Comparison of ENCODE assay signal across 29 mouse cellular contexts in the genomic region with DNA sequence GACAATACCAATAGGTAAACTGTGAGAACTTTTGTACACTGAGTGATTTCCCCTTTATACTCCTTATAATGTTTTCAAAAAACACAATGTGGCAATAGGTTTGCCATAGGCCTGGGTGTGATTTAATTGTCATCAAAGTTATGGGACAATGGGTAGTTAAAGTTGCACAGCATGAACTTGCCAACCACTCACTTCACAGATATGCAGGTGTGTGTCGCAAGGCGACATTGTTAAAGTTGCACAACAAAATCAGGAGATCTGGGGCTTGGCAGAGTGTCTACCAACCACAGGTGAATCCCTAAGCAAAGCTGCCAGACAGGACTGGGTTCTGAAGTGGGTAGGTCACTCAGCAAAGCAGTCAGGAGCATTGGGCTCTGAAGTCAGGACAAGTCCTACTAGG. TPM values are rescaled to one million over a fixed set of nuclear protein-coding genes. Genes with fewer than 3 reads are reported as not detected.
DNase-seq lines count a peak whose midpoint lies in the region; ATAC-seq lines count a peak whose summit lies in the region.
"Had no signal": no experiment of that assay in that cellular context is flagged by ENCODE, and none has a peak within 500 bp of the region (broad histone marks: within the 10 kb centered on the region; RNA-seq: fewer than 3 reads in every experiment).

No protein-coding gene starts in this region.

- peak; percentile 8; the same call in 1 of the 2 replicates for ATAC-seq in granulocyte monocyte progenitor cell, adult 5-6 weeks (replicated peaks; ENCODE audit: poor library complexity, severe bottlenecking)
- no peak for ATAC-seq in forebrain, embryonic 15.5 days (replicated peaks)
- ATAC-seq: activated CD4-positive, CD25-positive, alpha-beta regulatory T cell, adult 4 months; CD4-positive, CD25-positive, alpha-beta regulatory T cell, adult 4 months; forebrain, embryonic 14.5 days; Patski had no signal

- H3K9ac ChIP-seq in forebrain, embryonic 15.5 days (replicated peaks) = no peak overlapping the region
- H3K9ac ChIP-seq: embryonic facial prominence, embryonic 12.5 days; forebrain, embryonic 12.5 days had no signal

- no peaks in the 10 kb centered on the region for H3K36me3 ChIP-seq in forebrain, embryonic 15.5 days
- H3K36me3 ChIP-seq: embryonic facial prominence, embryonic 10.5 days; embryonic facial prominence, embryonic 12.5 days; forebrain, embryonic 10.5 days; forebrain, embryonic 12.5 days; G1E had no signal

- no peaks in the 10 kb centered on the region for H3K9me3 ChIP-seq in forebrain, embryonic 15.5 days
- H3K9me3 ChIP-seq: embryonic facial prominence, embryonic 10.5 days; embryonic facial prominence, embryonic 12.5 days; forebrain, embryonic 10.5 days; forebrain, embryonic 12.5 days; G1E had no signal

- DNase-seq in heart, adult 11 months = peak; percentile 69
- DNase-seq in heart, postnatal 4 days = no peak
- peak; percentile 2 to 3 for DNase-seq in lung, adult 18-20 months
- no peak for DNase-seq in lung, postnatal 25 days (ENCODE audit: low spot score)
- peak; percentile 8 for DNase-seq in lung, postnatal 36 days
- no peak for DNase-seq in lung, postnatal 14 days
- DNase-seq: adrenal gland, adult 8-10 months; adrenal gland, postnatal 14 days; adrenal gland, postnatal 36 days; B cell, adult 2 months; cerebellum, adult 11-12 months; cerebellum, adult 2 months; cerebellum, adult 9-10 months; cerebellum, postnatal 10 days; cerebellum, postnatal 25 days had no signal

- H3K27ac ChIP-seq in forebrain, embryonic 15.5 days (replicated peaks) = no peak overlapping the region
- H3K27ac ChIP-seq: embryonic facial prominence, embryonic 10.5 days; embryonic facial prominence, embryonic 12.5 days; forebrain, embryonic 10.5 days; forebrain, embryonic 12.5 days had no signal

- no peak overlapping the region for H3K4me3 ChIP-seq in forebrain, embryonic 15.5 days
- H3K4me3 ChIP-seq: embryonic facial prominence, embryonic 10.5 days; embryonic facial prominence, embryonic 12.5 days; forebrain, embryonic 10.5 days; forebrain, embryonic 12.5 days had no signal

- WGBS in forebrain, embryonic 15.5 days = 96% methylated on average over 2 of the region's 2 CpGs

- H3K4me1 ChIP-seq in forebrain, embryonic 15.5 days = no peaks in the 10 kb centered on the region
- H3K4me1 ChIP-seq: embryonic facial prominence, embryonic 10.5 days; embryonic facial prominence, embryonic 12.5 days; forebrain, embryonic 10.5 days; forebrain, embryonic 12.5 days had no signal

- H3K4me2 ChIP-seq in forebrain, embryonic 15.5 days (replicated peaks) = no peak overlapping the region
- H3K4me2 ChIP-seq: embryonic facial prominence, embryonic 12.5 days; forebrain, embryonic 12.5 days had no signal

- H3K27me3 ChIP-seq in forebrain, embryonic 15.5 days = no peaks in the 10 kb centered on the region
- H3K27me3 ChIP-seq: CH12.LX; embryonic facial prominence, embryonic 12.5 days; forebrain, embryonic 12.5 days; Patski had no signal

RNA-seq across cellular contexts. Expression of gene Sdr16c6, which starts 1.3 kb away (rescaled TPM):
- not detected for total RNA-seq in heart, postnatal 4 days (2021)
- not detected in 2 replicates for total RNA-seq in granulocyte monocyte progenitor cell, adult 5-6 weeks (2014; fragmentation: Nextera tagmentation)
- not detected in 2 replicates for total RNA-seq in granulocyte monocyte progenitor cell, adult 5-6 weeks (2017)
- not detected in 2 replicates for polyA plus RNA-seq in forebrain, embryonic 15.5 days (2015; fragmentation: Nextera tagmentation; extraction: Ambion mirVana)
- total RNA-seq: adrenal gland, adult 18-20 months; adrenal gland, adult 8-10 months; adrenal gland, postnatal 14 days; adrenal gland, postnatal 36 days; CH12.LX; G1E had no signal
- polyA plus RNA-seq: activated CD4-positive, CD25-positive, alpha-beta regulatory T cell, adult 4 months; CD4-positive, CD25-positive, alpha-beta regulatory T cell, adult 4 months; cerebellum, adult 2 months; cortical plate, adult 2 months; embryonic facial prominence, embryonic 10.5 days; embryonic facial prominence, embryonic 12.5 days; forebrain, embryonic 10.5 days; forebrain, embryonic 12.5 days; forebrain, embryonic 14.5 days; G1E; Patski had no signal

Comparison
In these comparisons a context has a peak if more than half of its experiments do, and no peak if none do; other contexts are left out.
1. DNase-seq: peak in heart, adult 11 months (single experiment), lung, adult 18-20 months (2 of 2) and lung, postnatal 36 days (single experiment); none in heart, postnatal 4 days (single experiment), lung, postnatal 25 days (single experiment) and lung, postnatal 14 days (single experiment).